Mouse (Mus musculus): Measurements from ENCODE around the gene Neu2. TPM values are rescaled to one million over a fixed set of nuclear protein-coding genes. Genes with fewer than 3 reads are reported as not detected.
A peak's percentile ranks its signal among the peaks of the same experiment; 100 is the strongest.

Gene Neu2
- polyA plus RNA-seq, 1 experiment from 2014 or later: not detected

- no peak for ATAC-seq (ENCODE audit: low FRiP score)
- Histone ChIP-seq H3K9ac (ENCODE audit: low read depth, low read length) (no peak overlapping the region), H3K4me2 (replicated peaks; ENCODE audit: low read depth, low read length) (no peak overlapping the region), H3K27ac (ENCODE audit: low read depth, low read length) (no peak overlapping the region), H3K4me1 (replicated peaks; ENCODE audit: control insufficient read depth, insufficient read depth, low read length) (no peaks in the 10 kb centered on the region), H3K4me3 (ENCODE audit: low read depth, low read length) (no peak overlapping the region), H3K9me3 (ENCODE audit: control insufficient read depth, low read length) (no peaks in the 10 kb centered on the region), H3K36me3 (ENCODE audit: control insufficient read depth, insufficient read depth, low read length) (no peaks in the 10 kb centered on the region), H3K27me3 (ENCODE audit: control insufficient read depth, insufficient read depth, low read length) (no peaks in the 10 kb centered on the region)
- DNase-seq (ENCODE audit: low spot score): no peak
Observed at GRCm38 (mm10) chr1:87520467-87520866, 10.8 kb downstream of the Neu2 start.

GRCm38 (mm10) chr1:87521523-87521922, 11.8 kb downstream of the Neu2 start:
- H3K27ac ChIP-seq (ENCODE audit: low read depth, low read length): no peak overlapping the region
- H3K4me2 ChIP-seq (replicated peaks; ENCODE audit: low read depth, low read length): no peak overlapping the region
- H3K9me3 ChIP-seq (ENCODE audit: control insufficient read depth, low read length): no peaks in the 10 kb centered on the region
- DNase-seq (ENCODE audit: low spot score) (no peak), ATAC-seq (ENCODE audit: low FRiP score) (no peak)
- no peaks in the 10 kb centered on the region for H3K4me1 ChIP-seq (replicated peaks; ENCODE audit: control insufficient read depth, insufficient read depth, low read length)
- no peaks in the 10 kb centered on the region for H3K27me3 ChIP-seq (ENCODE audit: control insufficient read depth, insufficient read depth, low read length)
- H3K9ac ChIP-seq (ENCODE audit: low read depth, low read length): no peak overlapping the region
- WGBS: 68% methylated on average over 1 of the region's 1 CpGs
- no peaks in the 10 kb centered on the region for H3K36me3 ChIP-seq (ENCODE audit: control insufficient read depth, insufficient read depth, low read length)
- H3K4me3 ChIP-seq (ENCODE audit: low read depth, low read length): no peak overlapping the region

DNA sequence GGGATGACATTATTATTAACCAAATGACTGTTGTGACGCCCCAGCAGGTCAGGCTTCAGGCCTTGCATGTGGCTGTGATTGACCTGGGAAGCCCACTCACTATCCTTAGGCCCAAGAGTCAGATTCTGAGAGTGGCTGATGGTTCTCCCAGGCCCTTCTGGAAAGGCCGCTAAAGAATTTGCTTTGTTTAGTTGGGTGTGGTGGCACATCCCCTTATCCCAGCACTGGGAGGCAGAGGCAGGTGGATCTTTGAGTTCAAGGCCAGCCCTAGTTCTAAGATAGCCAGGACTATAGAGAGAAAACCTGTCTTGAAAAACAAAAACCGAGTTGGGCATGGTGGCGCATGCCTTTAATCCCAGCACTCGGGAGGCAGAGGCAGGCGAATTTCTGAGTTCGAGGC, 15.4 kb downstream of the Neu2 start:
- H3K27me3 ChIP-seq (ENCODE audit: control insufficient read depth, insufficient read depth, low read length): no peaks in the 10 kb centered on the region
- 90% methylated on average over 7 of the region's 7 CpGs for WGBS
- DNase-seq (ENCODE audit: low spot score) (no peak), ATAC-seq (ENCODE audit: low FRiP score) (no peak)
- no peak overlapping the region for H3K4me3 ChIP-seq (ENCODE audit: low read depth, low read length)
- H3K36me3 ChIP-seq (ENCODE audit: control insufficient read depth, insufficient read depth, low read length): no peaks in the 10 kb centered on the region
- H3K9me3 ChIP-seq (ENCODE audit: control insufficient read depth, low read length): no peaks in the 10 kb centered on the region
- H3K4me2 ChIP-seq (replicated peaks; ENCODE audit: low read depth, low read length): no peak overlapping the region
- no peak overlapping the region for H3K9ac ChIP-seq (ENCODE audit: low read depth, low read length)
- no peaks in the 10 kb centered on the region for H3K4me1 ChIP-seq (replicated peaks; ENCODE audit: control insufficient read depth, insufficient read depth, low read length)
- H3K27ac ChIP-seq (ENCODE audit: low read depth, low read length): no peak overlapping the region

DNA sequence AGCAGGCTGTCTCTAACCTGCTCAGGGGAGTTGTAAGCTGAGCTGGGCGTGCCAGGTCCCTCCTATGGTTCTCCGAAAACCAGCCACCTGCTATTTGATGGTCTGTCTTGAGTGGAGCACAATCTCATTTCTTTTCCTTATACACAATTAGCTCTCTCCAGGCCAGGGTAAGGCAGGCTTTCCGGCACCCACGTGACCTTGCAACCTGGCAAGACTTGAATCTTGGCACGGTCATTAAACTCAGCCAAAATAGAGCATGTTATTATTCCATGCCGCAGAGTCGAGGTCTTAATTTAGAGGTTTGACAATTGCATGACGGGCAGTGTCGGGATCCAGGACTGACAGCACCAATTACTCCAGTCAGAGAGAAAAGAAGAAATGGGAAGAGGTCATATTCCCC, 17.5 kb downstream of the Neu2 start:
- H3K27ac ChIP-seq (ENCODE audit: low read depth, low read length): no peak overlapping the region
- no peaks in the 10 kb centered on the region for H3K27me3 ChIP-seq (ENCODE audit: control insufficient read depth, insufficient read depth, low read length)
- no peak overlapping the region for H3K4me2 ChIP-seq (replicated peaks; ENCODE audit: low read depth, low read length)
- WGBS: 81% methylated on average over 9 of the region's 9 CpGs
- DNase-seq (ENCODE audit: low spot score) (no peak), ATAC-seq (ENCODE audit: low FRiP score) (no peak)
- H3K4me3 ChIP-seq (ENCODE audit: low read depth, low read length): no peak overlapping the region
- H3K9me3 ChIP-seq (ENCODE audit: control insufficient read depth, low read length): no peaks in the 10 kb centered on the region
- H3K4me1 ChIP-seq (replicated peaks; ENCODE audit: control insufficient read depth, insufficient read depth, low read length): no peaks in the 10 kb centered on the region
- no peak overlapping the region for H3K9ac ChIP-seq (ENCODE audit: low read depth, low read length)
- H3K36me3 ChIP-seq (ENCODE audit: control insufficient read depth, insufficient read depth, low read length): no peaks in the 10 kb centered on the region

DNA sequence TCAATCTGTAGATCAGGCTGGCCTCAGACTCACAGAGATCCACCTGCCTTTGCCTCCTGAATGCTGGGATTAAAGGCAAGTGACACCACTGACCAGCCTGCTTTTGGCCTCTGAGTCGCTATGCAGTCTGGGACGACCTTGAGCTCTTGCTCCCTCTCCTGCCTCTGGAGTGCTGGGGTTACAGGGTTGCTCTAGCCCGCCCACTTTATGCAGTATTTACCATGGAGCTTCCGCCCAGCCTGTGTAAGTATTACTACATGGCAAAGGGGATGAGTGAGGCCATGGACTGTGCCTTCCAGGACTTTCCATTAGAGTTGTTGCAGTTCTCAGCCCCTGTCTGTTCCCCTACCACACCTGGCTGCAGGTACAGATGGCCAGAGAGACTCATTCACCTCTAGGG, 22.7 kb downstream of the Neu2 start:
- no peaks in the 10 kb centered on the region for H3K9me3 ChIP-seq (ENCODE audit: control insufficient read depth, low read length)
- no peaks in the 10 kb centered on the region for H3K27me3 ChIP-seq (ENCODE audit: control insufficient read depth, insufficient read depth, low read length)
- no peak overlapping the region for H3K9ac ChIP-seq (ENCODE audit: low read depth, low read length)
- DNase-seq (ENCODE audit: low spot score) (no peak), ATAC-seq (ENCODE audit: low FRiP score) (no peak)
- WGBS: 74% methylated on average over 4 of the region's 4 CpGs
- no peaks in the 10 kb centered on the region for H3K4me1 ChIP-seq (replicated peaks; ENCODE audit: control insufficient read depth, insufficient read depth, low read length)
- H3K4me2 ChIP-seq (replicated peaks; ENCODE audit: low read depth, low read length): no peak overlapping the region
- no peak overlapping the region for H3K27ac ChIP-seq (ENCODE audit: low read depth, low read length)
- no peak overlapping the region for H3K4me3 ChIP-seq (ENCODE audit: low read depth, low read length)
- H3K36me3 ChIP-seq (ENCODE audit: control insufficient read depth, insufficient read depth, low read length): no peaks in the 10 kb centered on the region

- no peak for DNase-seq (ENCODE audit: low spot score)
- Histone ChIP-seq H3K4me3 (ENCODE audit: low read depth, low read length) (no peak overlapping the region), H3K9ac (ENCODE audit: low read depth, low read length) (no peak overlapping the region), H3K36me3 (ENCODE audit: control insufficient read depth, insufficient read depth, low read length) (no peaks in the 10 kb centered on the region), H3K4me2 (replicated peaks; ENCODE audit: low read depth, low read length) (no peak overlapping the region), H3K27ac (ENCODE audit: low read depth, low read length) (no peak overlapping the region), H3K4me1 (replicated peaks; ENCODE audit: control insufficient read depth, insufficient read depth, low read length) (no peaks in the 10 kb centered on the region), H3K27me3 (ENCODE audit: control insufficient read depth, insufficient read depth, low read length) (no peaks in the 10 kb centered on the region), H3K9me3 (ENCODE audit: control insufficient read depth, low read length) (no peaks in the 10 kb centered on the region)
- ATAC-seq (ENCODE audit: low FRiP score): no peak
- WGBS: 88% methylated on average over 3 of the region's 3 CpGs
Observed at GRCm38 (mm10) chr1:87534118-87534517, 24.4 kb downstream of the Neu2 start.

- Histone ChIP-seq H3K27ac (ENCODE audit: low read depth, low read length) (no peak overlapping the region), H3K4me2 (replicated peaks; ENCODE audit: low read depth, low read length) (no peak overlapping the region), H3K9me3 (ENCODE audit: control insufficient read depth, low read length) (no peaks in the 10 kb centered on the region), H3K27me3 (ENCODE audit: control insufficient read depth, insufficient read depth, low read length) (no peaks in the 10 kb centered on the region), H3K9ac (ENCODE audit: low read depth, low read length) (no peak overlapping the region), H3K36me3 (ENCODE audit: control insufficient read depth, insufficient read depth, low read length) (no peaks in the 10 kb centered on the region), H3K4me1 (replicated peaks; ENCODE audit: control insufficient read depth, insufficient read depth, low read length) (no peaks in the 10 kb centered on the region), H3K4me3 (ENCODE audit: low read depth, low read length) (no peak overlapping the region)
- WGBS: 98% methylated on average over 1 of the region's 1 CpGs
- no peak for DNase-seq (ENCODE audit: low spot score)
- no peak for ATAC-seq (ENCODE audit: low FRiP score)
Observed at GRCm38 (mm10) chr1:87537008-87537407, 27.3 kb downstream of the Neu2 start.

DNA sequence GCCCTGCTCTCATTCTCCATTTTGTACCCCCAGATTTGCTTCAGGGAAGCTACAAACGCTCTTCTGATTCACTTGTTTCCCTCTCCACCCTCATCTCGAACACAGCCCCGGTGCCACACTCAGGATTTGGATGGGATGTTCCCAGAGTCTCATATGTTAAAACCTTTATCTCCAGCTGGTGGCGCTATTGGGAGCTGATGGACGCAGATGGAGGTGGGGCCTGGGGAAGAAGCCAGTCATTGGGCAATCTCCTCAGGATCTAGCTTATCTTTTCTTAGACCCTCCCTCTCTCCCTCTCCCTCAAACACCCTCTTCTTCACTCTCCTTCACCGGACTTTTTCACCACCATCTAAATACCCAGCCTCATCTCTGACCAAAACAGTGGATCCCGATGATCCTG, 31.9 kb downstream of the Neu2 start:
- Histone ChIP-seq H3K4me3 (ENCODE audit: low read depth, low read length) (no peak overlapping the region), H3K27ac (ENCODE audit: low read depth, low read length) (no peak overlapping the region), H3K4me2 (replicated peaks; ENCODE audit: low read depth, low read length) (no peak overlapping the region), H3K27me3 (ENCODE audit: control insufficient read depth, insufficient read depth, low read length) (no peaks in the 10 kb centered on the region), H3K36me3 (ENCODE audit: control insufficient read depth, insufficient read depth, low read length) (no peaks in the 10 kb centered on the region), H3K9ac (ENCODE audit: low read depth, low read length) (no peak overlapping the region), H3K9me3 (ENCODE audit: control insufficient read depth, low read length) (no peaks in the 10 kb centered on the region), H3K4me1 (replicated peaks; ENCODE audit: control insufficient read depth, insufficient read depth, low read length) (no peaks in the 10 kb centered on the region)
- ATAC-seq (ENCODE audit: low FRiP score): no peak
- DNase-seq (ENCODE audit: low spot score): peak; percentile 53
- WGBS: 34% methylated on average over 7 of the region's 7 CpGs

GRCm38 (mm10) chr1:87551008-87551407, 41.3 kb downstream of the Neu2 start:
- Histone ChIP-seq H3K4me2 (replicated peaks; ENCODE audit: low read depth, low read length) (no peak overlapping the region), H3K9me3 (ENCODE audit: control insufficient read depth, low read length) (no peaks in the 10 kb centered on the region), H3K4me3 (ENCODE audit: low read depth, low read length) (no peak overlapping the region), H3K36me3 (ENCODE audit: control insufficient read depth, insufficient read depth, low read length) (no peaks in the 10 kb centered on the region), H3K27me3 (ENCODE audit: control insufficient read depth, insufficient read depth, low read length) (no peaks in the 10 kb centered on the region), H3K4me1 (replicated peaks; ENCODE audit: control insufficient read depth, insufficient read depth, low read length) (no peaks in the 10 kb centered on the region), H3K27ac (ENCODE audit: low read depth, low read length) (no peak overlapping the region), H3K9ac (ENCODE audit: low read depth, low read length) (no peak overlapping the region)
- DNase-seq (ENCODE audit: low spot score): no peak
- 88% methylated on average over 3 of the region's 3 CpGs for WGBS
- no peak for ATAC-seq (ENCODE audit: low FRiP score)
